ENCODE assay signal across 8 mouse cellular contexts in the genomic region with DNA sequence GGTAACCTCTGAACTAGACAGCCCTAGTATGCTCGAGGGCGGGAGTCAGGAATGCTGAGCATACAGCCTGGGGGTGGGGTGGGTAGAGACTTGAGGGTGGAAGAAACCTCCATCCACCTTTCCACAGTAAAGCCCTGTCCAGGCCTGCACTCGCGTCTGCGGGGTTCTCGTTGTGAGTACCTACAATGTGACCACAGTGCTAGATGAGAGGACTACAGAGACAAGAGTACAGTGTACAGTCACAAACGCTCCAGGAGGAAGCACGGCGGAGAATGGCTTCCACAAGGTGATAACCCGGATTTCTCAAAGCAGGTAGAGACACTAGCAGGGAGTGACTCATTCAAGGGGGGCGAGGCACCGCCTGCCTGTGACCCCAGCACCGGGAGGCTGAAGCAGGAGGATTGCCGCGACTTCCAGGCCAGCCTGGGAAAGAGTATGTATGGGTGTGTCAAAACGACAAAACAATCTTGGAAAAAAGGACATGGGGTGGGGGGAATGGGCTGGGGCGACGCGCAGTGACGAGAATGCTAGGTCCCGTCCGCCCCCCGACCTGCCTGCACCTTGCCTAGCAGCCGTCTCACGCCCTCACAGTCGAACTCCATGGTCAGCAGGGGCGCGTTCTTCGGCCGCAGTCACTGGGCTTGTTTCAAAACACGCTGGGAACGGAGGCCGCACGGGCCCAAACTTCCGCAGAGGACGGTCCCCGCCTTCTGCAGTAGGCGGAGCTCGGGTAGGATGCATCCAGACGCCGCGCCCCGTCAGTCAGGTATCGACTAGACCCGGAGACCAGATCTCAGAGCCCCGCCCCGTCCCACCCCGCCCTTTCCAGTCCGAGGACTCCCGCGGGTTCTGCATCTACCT. TPM values are rescaled to one million over a fixed set of nuclear protein-coding genes. Genes with fewer than 3 reads are reported as not detected.
DNase-seq lines count a peak whose midpoint lies in the region; ATAC-seq lines count a peak whose summit lies in the region.

Gene Uevld, minus strand, starts transcription at position 697 of the 861 bp plus-strand sequence.

- H3K4me2 ChIP-seq in kidney, embryonic 15.5 days, result peak within 1 kb of the TSS; percentile 75

- H3K36me3 ChIP-seq in heart, embryonic 10.5 days, result peaks cover 22% of the 10 kb centered on the region
- peaks cover 23% of the 10 kb centered on the region for H3K36me3 ChIP-seq in kidney, embryonic 15.5 days

- peaks cover 15% of the 10 kb centered on the region for H3K4me1 ChIP-seq in heart, embryonic 10.5 days
- peaks cover 15% of the 10 kb centered on the region for H3K4me1 ChIP-seq in kidney, embryonic 15.5 days

- under 1% methylated on average over 51 of the region's 51 CpGs for WGBS in heart, embryonic 10.5 days
- WGBS in kidney, embryonic 15.5 days, result 1% methylated on average over 51 of the region's 51 CpGs

- peaks cover 3% of the 10 kb centered on the region; the same call in 1 of the 2 replicates for H3K27me3 ChIP-seq in heart, embryonic 10.5 days (ENCODE audit: insufficient read depth, poor library complexity, severe bottlenecking)
- peaks cover 9% of the 10 kb centered on the region for H3K27me3 ChIP-seq in kidney, embryonic 15.5 days

- peak within 1 kb of the TSS; percentile 75 for H3K9ac ChIP-seq in kidney, embryonic 15.5 days

- no peaks in the 10 kb centered on the region for H3K9me3 ChIP-seq in heart, embryonic 10.5 days
- no peaks in the 10 kb centered on the region for H3K9me3 ChIP-seq in kidney, embryonic 15.5 days (replicated peaks)

- peak within 1 kb of the TSS; percentile 90 for H3K27ac ChIP-seq in heart, embryonic 10.5 days
- H3K27ac ChIP-seq in kidney, embryonic 15.5 days, result peak within 1 kb of the TSS; percentile 58

- DNase-seq in B cell, adult 2 months, result peak; percentile 79 to 80
- DNase-seq in brain, adult 2 months (ENCODE audit: low read depth, low spot score), result peak; percentile 98
- DNase-seq in heart, embryonic 10.5 days (ENCODE audit: low spot score), result peak; percentile 99
- DNase-seq in liver, result peak; percentile 98
- DNase-seq in spleen, postnatal 4 days (ENCODE audit: low spot score in 2 of 2), result peak; percentile 94 to 97

- peak; percentile 96 for ATAC-seq in erythroblast, adult 5-6 weeks (replicated peaks; ENCODE audit: low FRiP score, poor library complexity, severe bottlenecking)
- ATAC-seq in kidney, embryonic 15.5 days (replicated peaks; ENCODE audit: low FRiP score), result peak; percentile 94
- ATAC-seq in monocyte, adult 5-6 weeks (replicated peaks; ENCODE audit: insufficient number of reproducible peaks, low FRiP score, low TSS enrichment, poor library complexity, severe bottlenecking), result peak; percentile 93

- peak within 1 kb of the TSS; percentile 92 for H3K4me3 ChIP-seq in heart, embryonic 10.5 days
- peak within 1 kb of the TSS; percentile 77 for H3K4me3 ChIP-seq in kidney, embryonic 15.5 days (replicated peaks)

RNA-seq across cellular contexts. Expression of gene Uevld, which starts in this region (rescaled TPM):
- total RNA-seq in erythroblast, adult 5-6 weeks (2015; ENCODE audit: low replicate concordance), result 6.5 and 16.7 TPM in 2 replicates
- 3.9 and 5.9 TPM in 2 replicates for total RNA-seq in erythroblast, adult 5-6 weeks (2017; ENCODE audit: low replicate concordance)
- 8.3 and 9.0 TPM in 2 replicates for polyA plus RNA-seq in heart, embryonic 10.5 days (2016; fragmentation: Nextera tagmentation; extraction: Ambion mirVana)
- 11.7 and 12.4 TPM in 2 replicates for polyA plus RNA-seq in kidney, embryonic 15.5 days (2015; fragmentation: Nextera tagmentation; extraction: Ambion mirVana)
- 4.8 to 9.9 TPM (median 6.4 TPM) in 3 replicates for total RNA-seq in monocyte, adult 5-6 weeks (2017)

Comparison
In these comparisons a context has a peak if more than half of its experiments do, and no peak if none do; other contexts are left out.
1. Peak in every context shown above with its lines: DNase-seq, ATAC-seq, H3K4me3 ChIP-seq and H3K27ac ChIP-seq.